Mouse (Mus musculus) testis, adult 2 months (tissue): ENCODE data around the gene Aprt. TPM values are rescaled to one million over a fixed set of nuclear protein-coding genes. Genes with fewer than 3 reads are reported as not detected.

Experiments
- H3K27ac ChIP-seq: fragments of 200-500 bp; 2 replicates; pipeline ENCODE4 v1.5.1; 2012; ENCODE audit warnings: low read depth, low read length; ENCODE audit not compliant: control insufficient read depth, insufficient read depth
- H3K27me3 ChIP-seq: fragments of 200-500 bp; 2 replicates; pipeline ENCODE4 v1.6.1; 2012; ENCODE audit warnings: mild to moderate bottlenecking, low read length, moderate library complexity; ENCODE audit not compliant: control insufficient read depth, insufficient read depth
- H3K36me3 ChIP-seq: fragments of 200-500 bp; 2 replicates; pipeline ENCODE4 v1.6.1; 2012; ENCODE audit warnings: mild to moderate bottlenecking, low read length; ENCODE audit not compliant: control insufficient read depth, insufficient read depth
- H3K4me1 ChIP-seq: fragments of 200-500 bp; 2 replicates; pipeline ENCODE4 v1.6.1; 2012; ENCODE audit warnings: low read length; ENCODE audit not compliant: control insufficient read depth, insufficient read depth
- H3K4me3 ChIP-seq: fragments of 200-500 bp; 2 replicates; pipeline ENCODE4 v1.5.1; 2012; ENCODE audit warnings: low read depth, mild to moderate bottlenecking, low read length, moderate library complexity, mixed read lengths; ENCODE audit not compliant: control insufficient read depth
- CTCF ChIP-seq: fragments of 200-500 bp; IDR thresholded peaks from 2 replicates; pipeline ENCODE4 v1.5.1; 2012; ENCODE audit warnings: low read depth, mild to moderate bottlenecking, inconsistent platforms, low read length, moderate library complexity; ENCODE audit not compliant: control insufficient read depth, insufficient read depth, insufficient replicate concordance
- POLR2A ChIP-seq: fragments of 200-500 bp; IDR thresholded peaks from 2 replicates; pipeline ENCODE4 v1.6.1; 2012; ENCODE audit warnings: low read depth, mild to moderate bottlenecking, inconsistent platforms, low read length, moderate library complexity; ENCODE audit not compliant: control insufficient read depth
- polyA plus RNA-seq: library from polyadenylated mRNA; depleted of rRNA; stranded (reverse); fragments of >200 nt; gene quantifications from 2 replicates; pipeline ENCODE4 v1.2.3, GENCODE M21; 2012

The Aprt gene
- polyA plus RNA-seq, 1 experiment: 267 TPM

DNA sequence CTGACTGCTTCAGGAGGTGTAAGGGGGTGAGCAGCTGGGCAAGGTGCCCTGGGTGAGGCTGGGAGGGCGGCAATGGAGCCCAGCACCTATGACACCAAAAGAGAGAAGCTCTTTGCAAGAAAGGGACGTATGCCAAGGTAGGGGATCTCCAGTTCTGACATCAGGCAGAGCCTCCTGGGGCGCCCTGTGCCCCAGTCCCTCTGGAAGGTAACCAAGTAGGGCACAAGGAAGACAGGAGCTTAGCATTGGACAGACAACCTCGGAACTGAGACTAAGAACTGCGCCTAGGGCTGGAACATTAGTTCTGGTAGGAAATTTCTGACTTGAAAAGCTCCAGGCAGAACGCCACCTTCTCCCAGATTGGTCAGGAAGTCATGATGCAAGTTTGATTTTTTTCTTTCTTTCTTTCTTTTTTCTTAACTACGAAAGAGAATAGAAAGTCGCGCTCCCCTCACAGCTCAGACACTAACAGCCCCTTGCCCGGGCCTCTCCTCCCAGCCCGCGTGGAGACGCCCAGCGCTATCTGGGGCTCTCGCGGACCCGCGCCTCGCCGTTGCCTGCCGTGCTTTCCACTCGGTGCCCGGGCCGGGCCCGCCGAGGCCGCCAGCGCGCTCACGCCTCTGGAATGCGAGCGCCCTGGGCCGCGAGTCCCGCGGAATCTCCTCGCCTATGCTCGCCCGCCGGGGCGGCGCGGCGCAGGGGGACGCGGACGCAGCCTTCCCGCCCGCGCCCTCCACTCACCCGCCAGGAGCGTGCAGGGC, 26.3 kb downstream of the Aprt start:
- peak overlapping the region; percentile 72 for H3K4me3 ChIP-seq
- TF ChIP-seq CTCF (no peak), POLR2A (no peak)
- no peaks in the 10 kb centered on the region for H3K27me3 ChIP-seq
- H3K4me1 ChIP-seq: peaks cover 29% of the 10 kb centered on the region
- H3K27ac ChIP-seq: no peak overlapping the region
- H3K36me3 ChIP-seq: no peaks in the 10 kb centered on the region

DNA sequence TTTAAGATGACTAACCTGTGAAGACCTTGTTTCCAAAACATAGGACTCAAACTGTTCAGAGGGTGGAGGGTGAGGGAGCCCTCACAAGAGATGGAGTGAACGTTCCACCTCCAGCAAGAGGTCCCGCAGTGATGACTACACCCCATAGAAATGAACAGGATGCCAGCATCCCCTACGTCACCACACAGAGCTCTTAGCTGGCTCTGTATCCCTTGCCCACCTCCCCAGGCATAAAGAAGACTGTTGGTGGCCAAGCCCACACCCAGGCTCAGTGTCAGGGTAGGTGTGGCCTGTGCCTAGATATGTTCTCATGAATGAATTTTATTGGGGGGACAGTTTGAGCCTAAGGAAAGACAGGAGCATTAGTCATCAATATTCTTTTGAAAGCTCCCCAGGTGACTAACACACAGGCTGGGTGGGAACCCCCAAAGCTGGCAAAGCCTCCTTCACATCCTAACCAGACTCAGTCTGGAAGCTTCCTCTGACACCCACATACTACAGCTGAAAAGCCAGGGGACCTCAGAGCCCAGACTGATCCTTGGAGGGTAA, 27.7 kb downstream of the Aprt start:
- Histone ChIP-seq H3K27ac (no peak overlapping the region), H3K4me1 (peaks cover 29% of the 10 kb centered on the region)

DNA sequence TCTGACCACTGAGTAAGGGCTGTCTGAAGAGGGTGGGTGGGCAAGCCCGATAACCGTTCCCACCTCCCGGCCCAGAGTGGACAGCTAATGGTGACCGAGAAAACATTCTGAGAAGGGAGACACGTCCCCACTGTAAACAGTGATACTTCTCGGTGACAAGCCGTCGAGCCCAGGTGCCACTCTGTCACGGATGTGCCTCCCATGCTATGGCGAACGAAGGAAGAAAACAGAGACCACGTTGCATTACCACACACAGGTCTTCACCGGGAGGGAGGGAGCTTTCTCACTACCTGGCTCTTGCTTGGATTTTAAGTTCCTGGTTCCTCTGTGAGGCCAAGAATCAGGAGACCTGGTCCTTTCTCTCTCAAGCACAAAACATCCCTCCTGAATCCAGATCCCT, 28.4 kb downstream of the Aprt start:
- no peak overlapping the region for H3K4me3 ChIP-seq
- H3K36me3 ChIP-seq: no peaks in the 10 kb centered on the region
- no peaks in the 10 kb centered on the region for H3K27me3 ChIP-seq
- H3K4me1 ChIP-seq: peaks cover 29% of the 10 kb centered on the region
- TF ChIP-seq CTCF: no peak
- no peak for TF ChIP-seq POLR2A
- H3K27ac ChIP-seq: no peak overlapping the region

More for the DNA sequence above, 27.7 kb downstream of the Aprt start:
- TF ChIP-seq CTCF: no peak
- TF ChIP-seq POLR2A: no peak
- no peaks in the 10 kb centered on the region for H3K27me3 ChIP-seq
- H3K4me3 ChIP-seq: no peak overlapping the region
- H3K36me3 ChIP-seq: no peaks in the 10 kb centered on the region

DNA sequence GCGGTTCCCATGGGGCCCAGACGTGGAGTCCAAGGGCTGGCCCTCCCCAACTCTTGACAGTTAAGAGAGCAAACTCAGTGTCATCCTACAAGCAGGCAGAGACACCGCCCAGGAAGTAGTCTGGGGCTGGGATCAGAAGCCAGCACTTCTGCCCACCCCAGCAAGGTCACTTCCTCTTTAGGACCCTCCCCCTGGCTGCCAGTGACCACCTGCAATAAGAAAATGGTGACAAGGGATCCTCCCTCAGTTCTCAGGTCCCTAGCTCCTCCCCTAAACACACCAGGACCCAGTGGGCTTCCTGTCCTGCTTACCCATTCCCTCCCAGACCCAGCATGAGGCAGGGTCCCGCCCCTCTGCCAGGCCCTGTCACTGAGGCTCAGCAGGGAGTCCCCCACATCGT, 28.9 kb downstream of the Aprt start:
- peaks cover 29% of the 10 kb centered on the region for H3K4me1 ChIP-seq
- H3K27me3 ChIP-seq: no peaks in the 10 kb centered on the region

DNA sequence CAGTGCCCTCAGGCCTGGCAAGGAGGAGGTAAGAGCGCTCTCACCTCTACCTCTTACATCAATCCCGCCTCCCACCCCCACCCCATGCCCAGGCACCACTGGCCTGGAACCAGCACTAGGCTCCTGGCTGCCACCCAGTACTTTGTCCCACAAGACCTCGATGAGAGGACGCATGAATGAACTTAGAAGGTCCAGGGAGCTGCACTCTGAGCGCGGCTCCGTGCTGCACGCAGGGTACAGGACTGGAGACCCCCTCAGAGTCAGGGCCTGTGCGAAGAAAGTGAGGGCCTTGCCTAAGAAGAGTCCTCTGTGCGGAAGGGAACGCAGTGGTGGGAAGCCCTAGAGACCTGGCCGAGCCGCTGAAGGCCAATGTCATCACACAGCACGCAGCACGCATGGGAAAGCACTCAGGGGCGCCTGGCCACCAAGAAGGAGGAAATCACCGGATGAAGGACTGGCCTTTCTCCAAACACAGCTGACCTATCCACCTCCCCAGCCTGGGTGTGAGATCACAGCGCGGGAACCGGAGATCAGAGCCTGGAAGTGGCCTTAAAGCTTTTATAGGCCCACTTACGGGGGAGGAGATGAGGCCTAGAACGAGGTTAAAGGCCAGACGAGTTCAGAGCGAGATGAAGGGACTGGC, 29.8 kb downstream of the Aprt start:
- Histone ChIP-seq H3K4me1 (peaks cover 26% of the 10 kb centered on the region), H3K36me3 (no peaks in the 10 kb centered on the region), H3K27ac (no peak overlapping the region), H3K27me3 (no peaks in the 10 kb centered on the region), H3K4me3 (no peak overlapping the region)
- TF ChIP-seq POLR2A: no peak
- TF ChIP-seq CTCF: no peak

More for the DNA sequence above, 28.9 kb downstream of the Aprt start:
- TF ChIP-seq CTCF: no peak
- H3K36me3 ChIP-seq: no peaks in the 10 kb centered on the region
- no peak overlapping the region for H3K4me3 ChIP-seq
- H3K27ac ChIP-seq: no peak overlapping the region

DNA sequence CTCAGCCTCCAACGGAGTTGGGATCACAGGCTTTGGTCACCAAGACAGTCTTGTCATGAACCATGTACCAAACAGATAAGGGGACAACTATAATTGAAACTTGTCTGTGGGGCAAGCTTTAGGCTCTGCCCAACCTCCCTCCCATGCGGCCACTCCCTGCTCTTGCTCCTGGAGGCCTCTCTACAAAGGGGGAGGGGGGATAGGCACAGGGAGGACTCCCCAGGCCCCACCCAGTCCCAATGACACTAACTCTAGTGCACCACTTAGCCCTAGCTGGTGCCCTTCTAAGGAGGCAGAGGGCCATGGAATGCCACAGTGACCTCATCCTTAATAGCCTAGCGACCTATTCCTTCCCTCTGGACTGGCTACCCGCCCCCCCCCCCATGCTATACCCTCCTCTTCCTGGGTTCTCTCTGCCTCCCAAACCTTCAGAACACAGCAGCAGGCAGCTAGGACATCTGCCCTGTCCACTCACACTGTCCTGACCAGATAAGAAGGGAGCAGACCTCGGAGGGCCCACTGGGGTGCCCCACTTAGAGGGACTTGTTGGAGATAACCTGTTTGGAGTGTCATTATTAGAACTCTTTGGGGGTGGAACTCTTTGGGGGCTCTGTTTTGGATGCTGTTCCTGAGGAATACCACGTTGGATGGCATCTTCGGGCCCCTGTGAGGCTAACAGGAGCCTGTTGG, 30.5 kb downstream of the Aprt start:
- Histone ChIP-seq H3K27me3 (no peaks in the 10 kb centered on the region), H3K4me1 (peaks cover 25% of the 10 kb centered on the region), H3K4me3 (no peak overlapping the region), H3K27ac (no peak overlapping the region), H3K36me3 (no peaks in the 10 kb centered on the region)
- TF ChIP-seq POLR2A (no peak), CTCF (no peak)

DNA sequence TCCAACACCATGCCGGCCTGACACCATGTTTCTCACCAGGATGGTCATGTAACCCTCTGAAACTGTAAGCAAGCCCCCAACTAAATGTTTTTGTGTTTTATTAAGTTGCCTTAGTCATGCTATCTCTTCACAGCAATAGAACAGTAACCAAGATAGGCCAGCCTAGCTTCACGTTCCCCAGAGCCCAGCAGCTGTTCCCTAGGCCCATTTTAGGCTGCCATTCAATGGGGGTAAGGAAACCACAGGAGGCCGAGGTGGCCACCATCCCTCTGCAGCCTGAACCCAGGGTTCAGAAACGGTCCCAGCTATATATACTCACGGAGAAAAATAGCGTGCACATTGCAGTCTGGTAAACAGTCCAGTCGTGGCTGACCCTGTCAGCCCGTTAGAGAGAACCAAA, 32.6 kb downstream of the Aprt start:
- H3K4me1 ChIP-seq: peaks cover 18% of the 10 kb centered on the region
- no peaks in the 10 kb centered on the region for H3K27me3 ChIP-seq
- no peak overlapping the region for H3K27ac ChIP-seq
- H3K4me3 ChIP-seq: no peak overlapping the region
- TF ChIP-seq POLR2A (no peak), CTCF (no peak)
- H3K36me3 ChIP-seq: no peaks in the 10 kb centered on the region
